Mouse (Mus musculus) cortical plate, adult 2 months (tissue): ENCODE measurements around the gene Podn. TPM values are rescaled to one million over a fixed set of nuclear protein-coding genes. Genes with fewer than 3 reads are reported as not detected.

Experiments used
- H3K27ac ChIP-seq: fragments of 200-500 bp; 2 replicates; pipeline ENCODE4 v1.5.1; 2012; ENCODE audit warnings: low read length, control low read depth, inconsistent platforms; ENCODE audit not compliant: insufficient read depth
- H3K4me1 ChIP-seq: fragments of 200-500 bp; 2 replicates; pipeline ENCODE4 v1.6.1; 2011; ENCODE audit warnings: low read length; ENCODE audit not compliant: control insufficient read depth, insufficient read depth
- H3K4me3 ChIP-seq: fragments of 200-500 bp; 2 replicates; pipeline ENCODE4 v1.5.1; 2011; ENCODE audit warnings: mild to moderate bottlenecking, low read length, control low read depth; ENCODE audit not compliant: insufficient read depth
- CTCF ChIP-seq: fragments of 200-500 bp; IDR thresholded peaks from 2 replicates; pipeline ENCODE4 v1.5.1; 2011; ENCODE audit warnings: mild to moderate bottlenecking, control low read depth, low read length; ENCODE audit not compliant: insufficient read depth; ENCODE audit errors: extremely low read depth
- POLR2A ChIP-seq: fragments of 200-500 bp; IDR thresholded peaks from 2 replicates; pipeline ENCODE4 v1.6.1; 2011; ENCODE audit warnings: mild to moderate bottlenecking, low read length, control low read depth; ENCODE audit not compliant: insufficient read depth; ENCODE audit errors: extremely low read depth
- polyA plus RNA-seq: library from polyadenylated mRNA; depleted of rRNA; stranded (reverse); fragments of >200 nt; gene quantifications from 2 replicates; pipeline ENCODE4 v1.2.3, GENCODE M21; 2012

The Podn gene
- polyA plus RNA-seq, 1 experiment, result 12.4 TPM

DNA sequence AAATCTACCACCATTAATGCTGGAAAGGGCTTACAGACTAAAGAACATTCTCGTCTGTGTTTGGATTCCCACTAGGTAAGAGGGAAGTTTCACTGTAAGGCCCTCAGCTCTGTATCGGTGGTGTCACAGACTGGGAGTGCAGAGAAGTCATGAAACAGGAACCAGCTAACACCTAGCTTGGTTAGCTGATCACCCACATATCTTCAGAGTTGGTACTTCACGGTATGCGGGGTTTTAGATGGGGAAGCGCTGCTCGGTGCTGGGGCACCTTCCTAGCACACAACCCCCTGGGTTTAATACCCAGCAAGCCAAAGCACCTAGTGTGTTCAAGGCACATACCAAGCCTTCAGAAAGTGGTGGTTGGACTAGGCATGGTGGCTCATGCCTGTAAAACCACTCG, 29.0 kb downstream of the Podn start:
- H3K27ac ChIP-seq, result no peak overlapping the region
- peaks cover 2% of the 10 kb centered on the region for H3K4me1 ChIP-seq
- no peak overlapping the region for H3K4me3 ChIP-seq
- TF ChIP-seq CTCF (no peak), POLR2A (no peak)

GRCm38 (mm10) chr4:108066569-108066968, 29.7 kb downstream of the Podn start:
- Histone ChIP-seq H3K4me1 (peaks cover 2% of the 10 kb centered on the region), H3K27ac (no peak overlapping the region), H3K4me3 (no peak overlapping the region)
- TF ChIP-seq POLR2A (no peak), CTCF (no peak)

DNA sequence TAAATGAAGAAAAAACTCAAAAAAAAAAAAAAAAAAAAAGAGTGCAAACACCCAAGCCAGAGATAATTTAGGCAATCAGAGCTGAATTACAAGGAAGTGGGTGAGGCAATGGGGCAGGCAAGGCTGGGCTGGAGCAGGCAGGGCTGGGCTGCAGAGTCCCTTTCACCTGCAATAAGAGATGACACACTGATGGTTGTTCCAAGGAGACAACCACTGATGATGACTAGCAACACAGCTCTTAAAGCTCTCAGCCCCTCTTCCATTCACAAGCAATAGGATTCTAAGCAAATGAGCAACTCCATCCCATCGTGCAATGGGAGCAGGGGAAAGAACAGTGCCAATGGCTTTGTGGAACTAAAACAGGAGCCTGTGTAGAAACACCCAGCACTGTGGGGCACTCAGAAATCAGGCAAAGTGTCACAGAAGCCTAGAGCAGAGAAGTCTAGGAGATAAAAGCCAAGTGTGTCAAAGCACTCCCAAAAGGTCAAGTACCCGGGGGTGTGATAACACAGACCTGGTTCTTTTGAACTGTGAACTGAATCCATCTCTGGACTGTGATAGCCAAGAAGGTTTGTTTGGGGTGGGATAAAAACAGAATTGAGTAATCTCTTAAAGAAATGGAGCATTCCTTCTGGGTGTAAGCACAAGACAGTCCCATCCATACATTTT, 30.9 kb downstream of the Podn start:
- TF ChIP-seq POLR2A, result no peak
- no peak for TF ChIP-seq CTCF
- Histone ChIP-seq H3K27ac (no peak overlapping the region), H3K4me1 (peaks cover 2% of the 10 kb centered on the region)

DNA sequence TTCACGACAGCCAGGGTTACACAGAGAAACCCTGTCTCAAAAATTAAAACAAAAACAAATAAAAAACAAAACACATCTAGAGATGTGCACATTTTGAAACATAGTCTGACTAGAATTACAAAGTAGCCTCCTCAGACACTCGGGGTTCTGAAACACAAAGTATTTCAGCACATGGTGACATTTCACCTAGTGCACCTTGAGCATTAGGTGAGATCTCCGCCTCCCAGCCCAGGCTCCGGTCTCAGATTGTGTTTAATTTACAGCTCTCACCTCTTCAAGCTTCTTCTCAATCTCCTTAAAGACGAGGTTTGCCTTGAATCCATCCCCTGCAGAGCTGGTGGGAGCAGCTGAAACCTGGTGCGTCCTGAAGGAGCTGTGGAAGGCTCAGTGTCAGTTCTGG, 32.6 kb downstream of the Podn start:
- no peak overlapping the region for H3K4me3 ChIP-seq
- TF ChIP-seq CTCF (no peak), POLR2A (no peak)
- H3K27ac ChIP-seq, result no peak overlapping the region
- H3K4me1 ChIP-seq, result peaks cover 8% of the 10 kb centered on the region

More for the DNA sequence above, 30.9 kb downstream of the Podn start:
- H3K4me3 ChIP-seq, result no peak overlapping the region

GRCm38 (mm10) chr4:108062524-108062923, 33.7 kb downstream of the Podn start:
- TF ChIP-seq POLR2A (no peak), CTCF (no peak)
- Histone ChIP-seq H3K27ac (no peak overlapping the region), H3K4me1 (peaks cover 10% of the 10 kb centered on the region), H3K4me3 (no peak overlapping the region)

DNA sequence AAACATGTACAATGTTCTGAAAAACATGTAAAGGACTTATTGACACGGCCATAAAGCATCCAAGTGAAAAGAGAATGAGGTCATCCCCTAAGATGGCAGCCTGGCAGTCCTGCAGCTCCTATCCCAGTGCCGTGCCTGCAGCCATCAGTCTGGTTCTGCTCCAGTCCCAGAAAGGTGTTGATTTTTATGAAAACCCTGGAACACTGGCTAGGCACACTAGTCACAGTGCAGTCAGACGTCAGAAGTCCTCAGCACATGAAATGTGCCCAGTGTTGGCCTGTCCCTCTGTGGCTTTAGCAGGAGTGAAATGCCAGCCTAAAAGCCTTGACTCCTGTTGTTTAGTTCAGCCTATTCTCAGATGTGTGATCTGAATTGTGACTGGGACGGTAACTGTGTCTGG, 35.5 kb downstream of the Podn start:
- H3K27ac ChIP-seq, result no peak overlapping the region
- TF ChIP-seq POLR2A, result no peak
- TF ChIP-seq CTCF, result no peak
- H3K4me1 ChIP-seq, result peaks cover 10% of the 10 kb centered on the region
- H3K4me3 ChIP-seq, result no peak overlapping the region

DNA sequence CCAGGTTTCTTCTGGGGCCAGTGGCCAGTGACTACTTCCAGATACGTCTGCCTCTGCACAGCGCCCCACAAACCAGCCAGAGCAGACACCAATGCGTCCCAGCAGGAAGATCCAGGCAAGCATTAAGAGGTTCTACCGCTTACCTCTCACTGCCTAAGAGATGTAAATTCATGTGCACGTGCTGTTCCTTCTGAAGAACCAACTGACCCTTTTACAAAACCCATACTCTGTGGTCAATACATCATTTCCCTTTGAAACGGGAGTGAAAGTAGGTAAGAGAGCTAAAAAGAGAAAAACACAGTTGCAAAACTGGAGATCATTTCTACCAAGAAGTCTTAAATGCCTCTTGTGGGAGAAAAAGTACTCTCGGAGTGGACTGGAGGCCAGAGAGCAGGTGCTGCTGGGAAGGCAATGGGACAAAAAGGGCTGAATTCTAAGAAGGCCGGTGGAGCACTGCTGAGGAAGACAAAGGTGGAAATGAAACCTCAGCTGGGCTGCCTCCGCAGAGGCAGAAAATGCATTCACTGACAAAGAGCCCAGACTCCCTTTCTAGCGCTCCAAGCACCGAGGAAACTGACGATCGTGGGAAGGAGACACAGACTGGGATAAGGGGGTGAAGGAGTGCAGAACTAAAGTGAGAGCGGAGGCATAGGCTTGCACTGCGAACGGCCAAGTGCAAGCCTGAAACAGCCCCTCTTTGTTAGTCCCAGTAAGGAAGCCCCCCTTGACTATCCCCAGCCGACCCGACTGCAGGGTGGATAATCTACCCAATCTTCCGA, 36.5 kb downstream of the Podn start:
- Histone ChIP-seq H3K4me1 (peaks cover 9% of the 10 kb centered on the region), H3K4me3 (no peak overlapping the region), H3K27ac (peak overlapping the region; percentile 17)
- no peak for TF ChIP-seq POLR2A
- no peak for TF ChIP-seq CTCF

- Histone ChIP-seq H3K27ac (0 out of 2 replicates have a peak overlapping the region, but pooled peaks have one; percentile 52), H3K4me3 (no peak overlapping the region), H3K4me1 (peaks cover 9% of the 10 kb centered on the region)
- TF ChIP-seq CTCF (no peak), POLR2A (no peak)
These were observed 38.1 kb downstream of the Podn start for GRCm38 (mm10) chr4:108058166-108058565.

DNA sequence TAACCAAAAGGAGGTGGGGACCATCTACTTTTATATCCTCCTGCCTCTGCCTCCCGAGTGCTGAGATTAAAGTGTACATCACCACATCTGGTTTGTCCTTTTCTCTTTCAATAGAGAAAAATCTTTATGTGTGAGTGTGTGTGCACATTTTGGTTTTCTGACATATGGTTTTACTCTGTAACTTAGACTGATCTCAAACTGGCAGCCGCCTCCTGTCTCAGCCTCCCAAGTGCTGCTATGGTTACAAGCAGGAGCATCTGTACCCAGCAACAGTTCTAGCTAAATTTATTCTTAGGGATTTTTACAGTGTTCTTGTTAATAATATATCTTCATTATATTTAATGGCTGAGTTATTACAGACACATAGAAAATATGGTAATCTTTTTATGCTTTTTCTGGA, 39.0 kb downstream of the Podn start:
- Histone ChIP-seq H3K27ac (no peak overlapping the region), H3K4me3 (no peak overlapping the region), H3K4me1 (peaks cover 9% of the 10 kb centered on the region)
- TF ChIP-seq POLR2A (no peak), CTCF (no peak)

- no peak overlapping the region for H3K27ac ChIP-seq
- peaks cover 9% of the 10 kb centered on the region for H3K4me1 ChIP-seq
- TF ChIP-seq CTCF, result no peak
- no peak for TF ChIP-seq POLR2A
- no peak overlapping the region for H3K4me3 ChIP-seq
These were observed 40.4 kb downstream of the Podn start for GRCm38 (mm10) chr4:108055873-108056272.
